Mouse (Mus musculus): ENCODE measurements around the gene Myo9a. TPM values are rescaled to one million over a fixed set of nuclear protein-coding genes. Genes with fewer than 3 reads are reported as not detected.

The Myo9a gene
- total and polyA plus RNA-seq, 3 experiments = 3.3 to 131 (median 4.5) TPM

DNA sequence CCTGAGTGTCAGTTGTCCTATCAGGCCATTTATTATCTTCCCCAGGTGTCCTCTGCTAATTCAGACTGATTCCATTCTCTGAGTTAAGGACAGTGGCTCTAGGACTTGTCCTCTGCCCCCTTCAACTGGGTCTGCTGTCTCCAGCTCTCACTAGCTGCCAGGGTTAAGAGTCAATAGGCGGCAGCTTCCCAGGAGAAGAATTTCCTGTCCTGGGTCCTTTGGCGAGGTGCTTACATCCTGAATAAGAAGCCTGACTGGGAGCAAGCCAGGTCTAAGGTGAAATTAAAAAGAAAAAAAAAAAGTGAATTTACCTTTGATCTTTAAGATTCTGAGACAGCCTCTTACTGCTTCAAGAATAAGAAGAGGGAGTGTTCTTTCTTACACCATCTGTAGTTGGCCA lies 189.0 kb downstream of the Myo9a start:
- H3K9me3 ChIP-seq (replicated peaks; ENCODE audit: insufficient read depth, low read length) = no peaks in the 10 kb centered on the region
- DNase-seq (ENCODE audit: low read depth, low spot score) = no peak
- no peaks in the 10 kb centered on the region for H3K4me1 ChIP-seq (ENCODE audit: control insufficient read depth in 1 of 2, insufficient read depth in 2 of 2, low read length in 2 of 2)
- no peaks in the 10 kb centered on the region for H3K79me2 ChIP-seq (ENCODE audit: control insufficient read depth, insufficient read depth, low read length, poor library complexity)
- no peaks in the 10 kb centered on the region for H3K36me3 ChIP-seq (ENCODE audit: control insufficient read depth in 1 of 2, insufficient read depth in 2 of 2, low read length in 2 of 2)
- TF ChIP-seq ZKSCAN1 (IDR thresholded peaks at IDR 0.05; ENCODE audit: low read depth, low read length) = no peak
- no peak for TF ChIP-seq TAL1 (IDR thresholded peaks at IDR 0.05; ENCODE audit: low read length)
- TF ChIP-seq USF2 (IDR thresholded peaks at IDR 0.05; ENCODE audit: borderline replicate concordance in 1 of 2, insufficient read depth in 1 of 2, low read depth in 1 of 2, low read length in 2 of 2) = no peak
- no peak for TF ChIP-seq GABPA (IDR thresholded peaks at IDR 0.05; ENCODE audit: low read depth, low read length)
- H3K4me3 ChIP-seq (ENCODE audit: control insufficient read depth in 1 of 2, insufficient read depth in 1 of 2, low read depth in 2 of 2, low read length in 2 of 2) = no peak overlapping the region
- no peak overlapping the region for H3K27ac ChIP-seq (ENCODE audit: control insufficient read depth, low read depth, low read length)
- H3K9ac ChIP-seq (ENCODE audit: control insufficient read depth, low read depth, low read length, poor library complexity, severe bottlenecking) = no peak overlapping the region
- no peaks in the 10 kb centered on the region for H3K27me3 ChIP-seq (ENCODE audit: control insufficient read depth in 1 of 2, insufficient read depth in 2 of 2, low read length in 2 of 2)

GRCm38 (mm10) chr9:59940913-59941884 lies 190.5 kb downstream of the Myo9a start:
- DNase-seq (ENCODE audit: low read depth, low spot score) = no peak
- H3K36me3 ChIP-seq (ENCODE audit: control insufficient read depth in 1 of 2, insufficient read depth in 2 of 2, low read length in 2 of 2) = no peaks in the 10 kb centered on the region
- H3K4me1 ChIP-seq (ENCODE audit: control insufficient read depth in 1 of 2, insufficient read depth in 2 of 2, low read length in 2 of 2) = no peaks in the 10 kb centered on the region
- peaks cover 0 to 3% of the 10 kb centered on the region in 2 experiments; a peak in 1 of 4 replicates for H3K27me3 ChIP-seq (ENCODE audit: control insufficient read depth in 1 of 2, insufficient read depth in 2 of 2, low read length in 2 of 2)
- no peak overlapping the region for H3K27ac ChIP-seq (ENCODE audit: control insufficient read depth, low read depth, low read length)
- no peak overlapping the region for H3K9ac ChIP-seq (ENCODE audit: control insufficient read depth, low read depth, low read length, poor library complexity, severe bottlenecking)
- no peaks in the 10 kb centered on the region for H3K79me2 ChIP-seq (ENCODE audit: control insufficient read depth, insufficient read depth, low read length, poor library complexity)
- TF ChIP-seq HCFC1 (IDR thresholded peaks at IDR 0.05; ENCODE audit: low read depth, low read length) (no peak), CHD1 (IDR thresholded peaks at IDR 0.05; ENCODE audit: low read depth, low read length) (no peak), NRF1 (IDR thresholded peaks at IDR 0.05; ENCODE audit: insufficient read depth, low read depth, low read length, poor library complexity, severe bottlenecking) (no peak), MAFK (IDR thresholded peaks at IDR 0.05; ENCODE audit: borderline replicate concordance, low read depth, low read length) (no peak), MXI1 (IDR thresholded peaks at IDR 0.05; ENCODE audit: low read depth, low read length) (no peak), ZNF384 (IDR thresholded peaks at IDR 0.05; ENCODE audit: low read depth, low read length) (no peak), UBTF (IDR thresholded peaks at IDR 0.05; ENCODE audit: borderline replicate concordance, insufficient read depth, low read depth, low read length) (no peak), GABPA (IDR thresholded peaks at IDR 0.05; ENCODE audit: low read depth, low read length) (no peak), RAD21 (IDR thresholded peaks at IDR 0.05; ENCODE audit: low read depth, low read length) (no peak), MAX (IDR thresholded peaks at IDR 0.05; ENCODE audit: low read length) (no peak), MEF2A (IDR thresholded peaks at IDR 0.05; ENCODE audit: extremely low read depth, insufficient replicate concordance, low read depth, low read length, poor library complexity, severe bottlenecking) (no peak), SMC3 (IDR thresholded peaks at IDR 0.05; ENCODE audit: low read depth, low read length) (no peak), ETS1 (IDR thresholded peaks at IDR 0.05; ENCODE audit: low read depth, low read length) (no peak), TAL1 (IDR thresholded peaks at IDR 0.05; ENCODE audit: low read length) (no peak), EP300 (IDR thresholded peaks at IDR 0.05; ENCODE audit: low read depth in 1 of 2, low read length in 2 of 2) (no peak), POLR2AphosphoS5 (IDR thresholded peaks at IDR 0.05; ENCODE audit: borderline replicate concordance, low read depth, low read length) (no peak), ELF1 (IDR thresholded peaks at IDR 0.05; ENCODE audit: low read depth, low read length) (no peak)
- H3K4me3 ChIP-seq (ENCODE audit: control insufficient read depth in 1 of 2, insufficient read depth in 1 of 2, low read depth in 2 of 2, low read length in 2 of 2) = peak overlapping the region in 1 of 2 experiments; percentile 5; a peak in 1 of 4 replicates
- H3K9me3 ChIP-seq (replicated peaks; ENCODE audit: insufficient read depth, low read length) = no peaks in the 10 kb centered on the region
